Mouse (Mus musculus) right cerebral cortex, postnatal 10 days (tissue): ENCODE measurements around the gene Mpv17l.
"Not testable (repeated sequence)": the region's sequence is repeated elsewhere in the genome, so short reads cannot be mapped to it uniquely, and the experiment has no call there.

Experiments used
- DNase-seq, 2 experiments: peaks; one replicate each; pipeline ENCODE4 v3.0.0; 2021; ENCODE audit warnings: low spot score in 2 of 2

Mpv17l gene

GRCm38 (mm10) chr16:13927456-13928075, 24.6 kb downstream of the Mpv17l start:
- no peak for DNase-seq

- DNase-seq: peak; percentile 92 to 94
Observed at GRCm38 (mm10) chr16:13940139-13940846, 37.3 kb downstream of the Mpv17l start.

- no peak for DNase-seq
Observed at GRCm38 (mm10) chr16:13940847-13941395, 38.0 kb downstream of the Mpv17l start.

- no peak for DNase-seq
Observed at GRCm38 (mm10) chr16:13944178-13944577, 41.2 kb downstream of the Mpv17l start.

- no peak for DNase-seq
Observed at GRCm38 (mm10) chr16:13944752-13945151, 41.8 kb downstream of the Mpv17l start.

- no peak for DNase-seq
Observed at GRCm38 (mm10) chr16:13945153-13945552, 42.2 kb downstream of the Mpv17l start.

GRCm38 (mm10) chr16:13946306-13946705, 43.3 kb downstream of the Mpv17l start:
- peak in 1 of 2 experiments; percentile 21 for DNase-seq

GRCm38 (mm10) chr16:13951245-13951644, 48.3 kb downstream of the Mpv17l start:
- no peak for DNase-seq

- no peak for DNase-seq
Observed at GRCm38 (mm10) chr16:13962053-13962452, 59.1 kb downstream of the Mpv17l start.

GRCm38 (mm10) chr16:13969096-13969495, 66.1 kb downstream of the Mpv17l start:
- no peak for DNase-seq

GRCm38 (mm10) chr16:13972051-13972450, 69.1 kb downstream of the Mpv17l start:
- DNase-seq: no peak

- not testable (repeated sequence) for DNase-seq
Observed at GRCm38 (mm10) chr16:13976358-13976896, 73.5 kb downstream of the Mpv17l start.

- not testable (repeated sequence) for DNase-seq
Observed at GRCm38 (mm10) chr16:13977026-13977425, 74.1 kb downstream of the Mpv17l start.

- DNase-seq: not testable (repeated sequence)
Observed at GRCm38 (mm10) chr16:13981726-13982125, 78.8 kb downstream of the Mpv17l start.

- no peak for DNase-seq
Observed at GRCm38 (mm10) chr16:13983161-13983560, 80.2 kb downstream of the Mpv17l start.

- no peak for DNase-seq
Observed at GRCm38 (mm10) chr16:13986197-13986573, 83.2 kb downstream of the Mpv17l start.

- DNase-seq: peak; percentile 73 to 80
Observed at GRCm38 (mm10) chr16:13986574-13987478, 83.9 kb downstream of the Mpv17l start, which contains the start of the genes 2900011O08Rik and Ifitm7. TSS of gene 2900011O08Rik (plus strand) at chr16:13986604. TSS of gene Ifitm7 (minus strand) at chr16:13986888.

- DNase-seq: no peak
Observed at GRCm38 (mm10) chr16:13992518-13993248, 89.7 kb downstream of the Mpv17l start.

GRCm38 (mm10) chr16:13994076-13994475, 91.1 kb downstream of the Mpv17l start:
- DNase-seq: no peak

GRCm38 (mm10) chr16:13994502-13994901, 91.5 kb downstream of the Mpv17l start:
- DNase-seq: no peak
